Mouse (Mus musculus) megakaryocyte-erythroid progenitor cell, adult 5-6 weeks (primary cell): ENCODE data around the gene Nrxn2. TPM values are rescaled to one million over a fixed set of nuclear protein-coding genes. Genes with fewer than 3 reads are reported as not detected.

Experiments
- ATAC-seq: replicated peaks from 2 replicates; pipeline ENCODE4 v1.8.0; 2016; ENCODE audit warnings: mild to moderate bottlenecking, inconsistent platforms; ENCODE audit not compliant: severe bottlenecking, poor library complexity, low FRiP score, low TSS enrichment
- total RNA-seq, 2 experiments: library from RNA; stranded (forward) in 1 of 2; stranded (reverse) in 1 of 2; fragments of 200-1000, 215-1000 nt in 1 of 2; fragments of >200 nt in 1 of 2; fragmentation: Nextera tagmentation in 1 of 2; gene quantifications; 2 replicates each; pipeline ENCODE4 v1.2.3; 2014 to 2017

Nrxn2 gene
- total RNA-seq, 2 experiments from 2014 or later: not detected

GRCm38 (mm10) chr19:6477007-6477406 is 58.5 kb downstream of the Nrxn2 start:
- ATAC-seq: no peak

DNA sequence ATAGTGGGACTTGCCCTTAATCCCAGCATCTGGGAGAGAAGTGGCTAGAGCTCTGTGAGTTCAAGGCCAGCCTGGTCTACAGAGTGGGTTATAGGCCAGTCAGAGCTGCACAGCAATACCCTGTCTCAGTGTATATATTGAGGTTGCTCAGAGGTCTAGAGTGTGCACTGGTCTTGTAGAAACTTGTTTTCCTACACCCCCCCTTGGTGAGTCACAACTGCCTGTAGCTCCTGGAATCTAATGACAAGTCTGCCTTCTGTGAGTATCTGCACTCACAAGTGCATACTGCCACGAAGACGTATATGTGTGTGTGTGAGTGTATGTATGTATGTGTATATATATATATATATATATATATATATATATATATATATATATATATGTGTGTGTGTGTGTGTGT is 60.0 kb downstream of the Nrxn2 start:
- no peak for ATAC-seq

- no peak for ATAC-seq
These were observed 64.4 kb downstream of the Nrxn2 start for GRCm38 (mm10) chr19:6482886-6483285.

DNA sequence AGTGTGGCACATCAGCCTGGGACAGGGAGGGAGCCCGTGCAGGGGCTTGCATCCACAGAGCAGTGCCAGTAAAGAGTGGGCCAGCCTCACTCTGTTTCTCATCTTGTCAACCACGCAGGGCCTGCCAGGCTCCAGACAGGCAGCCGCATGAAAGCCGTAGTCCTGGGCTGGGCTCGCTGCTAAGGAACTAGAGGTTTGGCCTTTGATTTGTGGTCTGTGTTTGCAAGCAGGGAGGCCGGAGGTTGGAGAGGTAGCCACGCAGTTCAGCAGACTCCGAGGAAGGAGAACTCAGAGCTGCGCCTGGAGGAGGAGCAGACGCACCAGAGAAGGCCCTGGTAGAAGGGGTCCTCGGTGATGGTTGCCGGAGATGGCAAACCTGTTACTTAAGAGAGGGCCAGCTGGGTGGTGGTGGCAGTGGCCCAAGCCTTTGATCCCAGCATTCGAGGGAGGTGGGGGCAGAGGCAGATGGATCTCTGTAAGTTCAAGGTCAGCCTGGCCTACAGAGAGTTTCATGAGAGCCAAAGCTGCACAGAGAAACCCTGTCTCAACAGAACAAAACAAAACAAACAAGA is 66.6 kb downstream of the Nrxn2 start:
- no peak for ATAC-seq

GRCm38 (mm10) chr19:6489030-6489429 is 70.5 kb downstream of the Nrxn2 start:
- ATAC-seq: no peak

DNA sequence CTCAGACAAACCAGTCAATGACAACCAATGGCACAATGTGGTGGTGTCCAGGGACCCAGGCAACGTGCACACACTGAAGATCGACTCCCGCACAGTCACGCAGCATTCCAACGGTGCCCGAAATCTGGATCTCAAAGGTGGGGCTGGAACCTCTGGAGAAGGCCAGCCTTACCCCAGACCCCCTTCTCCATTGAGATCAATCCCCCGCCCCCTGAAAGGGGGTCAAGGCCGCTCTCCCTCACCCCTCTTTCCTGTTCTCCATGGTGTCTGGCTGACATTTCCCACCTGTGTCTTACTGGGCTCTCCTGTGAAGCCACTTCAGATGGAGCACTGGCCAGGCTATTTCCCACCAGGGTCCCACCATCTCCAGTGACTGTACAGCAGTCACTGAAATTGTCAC is 73.0 kb downstream of the Nrxn2 start:
- no peak for ATAC-seq

DNA sequence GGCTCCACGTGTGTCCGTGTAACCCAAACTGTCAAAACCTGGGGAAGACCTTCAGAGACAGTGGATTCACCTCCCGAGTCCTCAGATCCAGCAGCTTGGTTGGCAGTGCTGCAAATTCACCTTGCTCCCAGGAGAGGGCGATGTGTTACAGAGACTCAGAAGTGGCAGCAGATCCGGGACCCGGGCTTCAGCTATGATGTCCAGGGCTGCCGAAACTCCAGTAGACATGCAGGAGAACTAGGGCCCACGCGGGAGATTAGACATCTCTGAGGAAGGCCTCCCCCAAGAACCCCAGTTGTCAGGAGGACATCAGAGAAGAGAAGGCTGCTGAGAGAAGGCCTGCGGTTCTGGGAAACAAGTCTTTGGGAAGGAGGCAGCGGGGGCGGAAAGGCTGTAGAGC is 73.6 kb downstream of the Nrxn2 start:
- ATAC-seq: no peak

DNA sequence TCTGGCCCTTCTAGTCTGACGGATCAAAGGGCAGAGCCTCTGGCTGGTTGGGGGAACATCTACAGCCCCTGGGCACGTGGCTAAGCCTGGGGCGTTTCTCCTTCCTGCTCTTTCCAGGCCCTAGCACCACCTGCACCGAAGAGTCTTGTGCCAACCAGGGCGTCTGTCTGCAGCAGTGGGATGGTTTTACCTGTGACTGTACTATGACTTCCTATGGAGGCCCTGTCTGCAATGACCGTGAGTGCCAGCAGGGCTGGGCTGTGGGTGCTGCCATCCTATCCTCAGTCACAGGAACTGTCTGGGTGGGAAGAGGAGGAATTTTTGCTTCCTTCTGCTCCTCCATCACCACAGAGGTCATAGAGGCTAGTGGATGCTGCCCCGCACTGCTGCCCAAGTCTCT is 74.7 kb downstream of the Nrxn2 start:
- no peak for ATAC-seq

DNA sequence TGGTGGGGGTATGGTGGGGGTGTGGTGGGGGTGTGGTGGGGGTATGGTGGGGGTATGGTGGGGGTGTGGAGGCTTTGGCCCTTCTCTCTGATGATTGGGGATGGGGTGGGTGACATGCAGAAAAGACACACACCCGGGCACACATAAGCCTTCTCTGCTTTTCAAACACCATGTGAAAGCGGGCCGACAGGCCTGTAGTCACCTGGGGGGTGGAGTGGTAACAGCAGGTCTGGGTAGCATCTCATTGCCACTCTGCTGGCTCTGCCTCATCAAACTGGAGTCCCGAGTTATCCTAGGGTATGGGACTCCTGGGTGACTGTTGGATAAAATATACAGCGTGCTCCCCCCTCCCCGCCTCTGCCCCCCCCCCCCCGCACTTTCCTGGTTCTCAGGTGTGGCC is 75.5 kb downstream of the Nrxn2 start:
- no peak for ATAC-seq

- ATAC-seq: no peak
These were observed 76.1 kb downstream of the Nrxn2 start for GRCm38 (mm10) chr19:6494504-6495170.

GRCm38 (mm10) chr19:6495714-6496113 is 77.2 kb downstream of the Nrxn2 start:
- ATAC-seq: no peak

GRCm38 (mm10) chr19:6496462-6497149 is 78.1 kb downstream of the Nrxn2 start:
- no peak for ATAC-seq

DNA sequence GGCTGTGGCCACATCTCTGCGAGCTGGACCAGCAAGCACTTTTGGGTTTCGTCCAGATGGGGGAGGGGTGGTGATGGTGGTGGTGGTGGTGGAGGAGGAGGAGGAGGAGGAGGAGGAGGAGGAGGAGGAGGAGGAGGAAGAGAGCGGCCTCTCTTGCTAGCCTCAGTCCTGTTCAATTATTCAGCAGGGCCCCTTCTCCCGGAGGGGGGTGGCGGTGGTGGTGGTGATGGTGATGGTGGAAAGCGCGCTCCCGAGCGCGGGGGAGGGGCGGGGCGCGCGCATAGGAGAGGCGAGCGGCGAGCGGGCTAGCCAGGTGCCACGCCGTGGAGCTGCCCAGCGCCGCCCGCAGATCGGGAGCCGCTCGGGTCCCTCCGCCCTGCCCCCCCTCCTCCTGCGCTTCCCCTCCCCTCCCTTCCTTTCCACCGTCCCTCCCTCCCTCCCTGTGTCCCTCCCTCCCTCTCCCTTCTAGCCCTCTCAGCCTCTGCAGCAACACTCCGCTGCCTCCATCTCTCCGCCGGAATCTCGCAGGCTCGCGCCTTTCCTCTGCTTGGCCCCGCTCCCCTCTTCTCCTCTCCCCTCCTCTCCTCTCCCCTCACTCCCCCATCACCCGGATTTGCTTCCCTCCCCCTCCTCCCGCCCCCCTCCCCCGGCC is 78.7 kb downstream of the Nrxn2 start:
- no peak for ATAC-seq

GRCm38 (mm10) chr19:6497803-6498202 is 79.3 kb downstream of the Nrxn2 start:
- ATAC-seq: no peak

DNA sequence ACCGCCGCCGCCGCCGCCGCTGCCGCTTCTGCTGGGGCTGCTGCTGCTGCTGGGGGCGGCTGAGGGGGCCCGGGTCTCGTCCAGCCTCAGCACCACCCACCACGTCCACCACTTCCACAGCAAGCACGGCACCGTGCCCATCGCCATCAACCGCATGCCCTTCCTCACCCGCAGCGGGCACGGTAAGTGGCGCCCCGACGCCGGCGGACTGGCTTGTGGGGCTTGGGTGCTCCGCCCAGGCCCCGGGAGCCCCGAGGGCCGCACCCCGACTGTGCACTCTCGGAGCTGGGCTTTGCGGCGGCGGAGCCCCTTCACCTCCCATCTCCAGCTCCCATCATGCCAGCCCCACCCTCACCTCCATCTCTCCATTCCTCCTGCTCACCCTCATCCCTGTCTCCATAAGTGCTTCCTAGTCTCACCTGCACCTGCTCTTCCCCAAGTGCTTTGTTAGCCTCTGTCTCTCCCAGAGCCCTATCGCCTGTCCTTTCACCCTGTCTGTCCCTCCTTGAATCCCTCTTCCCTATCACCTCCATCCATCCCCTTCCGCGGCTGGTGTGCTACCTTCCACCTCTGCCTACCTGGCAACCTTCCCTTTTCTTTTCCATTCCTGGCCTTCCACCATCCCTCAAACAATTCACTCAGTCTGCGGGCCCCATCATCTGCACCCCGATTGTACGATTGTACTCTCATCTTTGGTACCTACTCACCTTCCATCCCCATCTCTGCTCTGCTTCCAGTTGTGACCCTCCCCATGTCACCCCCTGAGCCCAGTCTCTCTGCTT is 80.0 kb downstream of the Nrxn2 start:
- no peak for ATAC-seq

- ATAC-seq: no peak
These were observed 81.5 kb downstream of the Nrxn2 start for GRCm38 (mm10) chr19:6499860-6500635.

DNA sequence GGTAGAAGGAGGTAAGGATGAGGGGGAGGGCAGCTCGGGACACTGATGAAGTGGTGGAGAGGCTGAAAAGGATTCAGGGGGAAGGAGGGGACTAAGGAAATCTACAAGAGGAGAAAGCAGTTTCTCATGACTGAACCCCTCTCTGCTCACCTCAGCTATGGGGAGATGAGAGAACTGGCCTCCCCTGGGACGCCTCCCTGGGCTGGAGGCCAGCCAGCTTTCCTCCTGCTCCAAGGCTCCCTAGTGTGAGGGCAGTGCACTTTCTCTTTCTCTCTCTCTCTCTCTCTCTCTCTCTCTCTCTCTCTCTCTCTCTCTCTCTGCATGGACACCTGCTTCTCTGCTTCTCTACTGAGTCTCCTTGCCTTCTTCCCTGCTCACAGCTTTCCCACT is 82.1 kb downstream of the Nrxn2 start:
- ATAC-seq: no peak

GRCm38 (mm10) chr19:6502035-6502541 is 83.6 kb downstream of the Nrxn2 start:
- ATAC-seq: 0 out of 2 replicates have a peak, but pooled peaks have one; percentile 33
